Mouse (Mus musculus) liver, adult 2 months (tissue): Measurements from ENCODE around the gene Htra3.

Source experiments
- CTCF ChIP-seq: fragments of 200-500 bp; IDR thresholded peaks from 2 replicates; pipeline ENCODE4 v1.5.1; 2011; ENCODE audit warnings: low read depth, low read length, control low read depth
- POLR2A ChIP-seq: fragments of 200-500 bp; IDR thresholded peaks from 2 replicates; pipeline ENCODE4 v1.6.1; 2011; ENCODE audit warnings: low read length, control low read depth; ENCODE audit not compliant: insufficient read depth; ENCODE audit errors: extremely low read depth

GRCm38 (mm10) chr5:35686336-35686735, 6.8 kb upstream of the Htra3 start:
- TF ChIP-seq POLR2A: no peak
- TF ChIP-seq CTCF: no peak
